Mouse (Mus musculus) layer of hippocampus, postnatal 36 days (tissue): ENCODE results near the gene Pkn3. TPM values are rescaled to one million over a fixed set of nuclear protein-coding genes. Genes with fewer than 3 reads are reported as not detected.

Experiments used
- total RNA-seq, 2 experiments: library from RNA; stranded (reverse); gene quantifications; 2 replicates each; pipeline ENCODE4 v1.2.3; 2021

Gene Pkn3
- total RNA-seq, 2 experiments from 2014 or later: 1.1 to 2.0 TPM

Other genes starting within 250 kb of the Pkn3 start
- 1 to 10 TPM; 6.6 to 7.7 TPM for gene Cercam, start 208.5 kb upstream of the Pkn3 start, total RNA-seq
- gene Odf2, start 188.5 kb upstream of the Pkn3 start, total RNA-seq: 100 to 1,000 TPM; 101 to 114 TPM
- 10 to 100 TPM; 38.7 to 45.5 TPM for gene Gle1, start 142.3 kb upstream of the Pkn3 start, total RNA-seq
- gene Sptan1, start 112.1 kb upstream of the Pkn3 start, total RNA-seq: 100 to 1,000 TPM; 824 to 881 TPM
- gene Wdr34, start 28.8 kb upstream of the Pkn3 start, total RNA-seq: 10 to 100 TPM; 31.8 to 34.0 TPM
- 100 to 1,000 TPM; 189 to 193 TPM for gene Set, start 20.3 kb upstream of the Pkn3 start, total RNA-seq
- gene Zdhhc12, start 16.0 kb downstream of the Pkn3 start, total RNA-seq: 1 to 10 TPM; 9.4 to 9.5 TPM
- gene Zer1, start 46.9 kb downstream of the Pkn3 start, total RNA-seq: 100 to 1,000 TPM; 189 to 198 TPM
- gene Tbc1d13, start 56.1 kb downstream of the Pkn3 start, total RNA-seq: 10 to 100 TPM; 58.5 to 61.7 TPM
- 10 to 100 TPM; 21.3 to 21.9 TPM for gene Endog, start 93.8 kb downstream of the Pkn3 start, total RNA-seq
- 10 to 100 TPM; 34.5 to 37.2 TPM for gene Spout1, start 100.8 kb downstream of the Pkn3 start, total RNA-seq
- 10 to 100 TPM; 16.0 to 16.2 TPM for gene Kyat1, start 128.2 kb downstream of the Pkn3 start, total RNA-seq
- 10 to 100 TPM; 52.4 to 57.5 TPM for gene Lrrc8a, start 160.0 kb downstream of the Pkn3 start, total RNA-seq
- gene Gm28035, start 162.9 kb downstream of the Pkn3 start, total RNA-seq: 10 to 100 TPM in 1 of 2 experiments, 1 to 10 TPM in 1; 9.2 to 11.1 TPM
- gene Phyhd1, start 188.5 kb downstream of the Pkn3 start, total RNA-seq: 10 to 100 TPM; 16.8 to 21.9 TPM
- gene Gm28038, start 203.4 kb downstream of the Pkn3 start, total RNA-seq: not detected
- gene Dolk, start 208.7 kb downstream of the Pkn3 start, total RNA-seq: 10 to 100 TPM; 20.9 to 22.2 TPM
- 10 to 100 TPM; 21.1 to 23.4 TPM for gene Nup188, start 208.7 kb downstream of the Pkn3 start, total RNA-seq